Mouse (Mus musculus) small intestine, adult 2 months (tissue): ENCODE results near the gene Sh3tc1.

Source experiments
- CTCF ChIP-seq: fragments of 200-500 bp; IDR thresholded peaks from 2 replicates; pipeline ENCODE4 v1.5.1; 2012; ENCODE audit warnings: low read depth, mild to moderate bottlenecking, control low read depth, inconsistent platforms, low read length, moderate library complexity, mixed read lengths; ENCODE audit not compliant: insufficient replicate concordance, insufficient read length; ENCODE audit errors: extremely low read depth
- POLR2A ChIP-seq: fragments of 200-500 bp; IDR thresholded peaks from 2 replicates; pipeline ENCODE4 v1.6.1; 2012; ENCODE audit warnings: low read depth, mild to moderate bottlenecking, control low read depth, inconsistent platforms, low read length, moderate library complexity

DNA sequence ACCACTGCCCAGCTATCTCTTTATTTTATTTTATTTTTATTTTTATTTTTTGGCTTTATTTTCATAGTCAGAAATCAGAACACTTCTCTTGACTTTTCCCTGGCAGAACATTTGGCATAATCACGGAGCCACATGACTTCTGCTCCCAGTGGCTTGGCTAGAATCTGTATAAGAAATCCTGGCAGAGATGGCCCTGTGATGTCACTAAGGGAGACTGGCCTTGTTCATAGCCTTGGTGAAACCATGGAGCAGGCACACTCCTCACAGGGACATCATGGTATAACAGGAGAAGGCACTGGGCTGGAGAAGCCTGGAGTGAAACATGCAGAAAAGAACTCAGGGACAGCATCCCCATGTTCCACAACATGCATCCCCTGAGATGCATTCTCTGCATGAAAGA is 10.2 kb upstream of the Sh3tc1 start:
- no peak for TF ChIP-seq CTCF
- no peak for TF ChIP-seq POLR2A
